Mouse (Mus musculus) heart, embryonic 14.5 days (tissue): ENCODE results near the gene Kif21a. TPM values are rescaled to one million over a fixed set of nuclear protein-coding genes. Genes with fewer than 3 reads are reported as not detected.

Experiments used
- ATAC-seq: fragments of 200-750 bp; cut with Nextera tagmentation; 2 replicates; pipeline ENCODE4 v1.8.0; 2017; ENCODE audit warnings: low read depth, moderate TSS enrichment; ENCODE audit not compliant: insufficient number of reproducible peaks, insufficient read depth, low FRiP score
- H3K27ac ChIP-seq, 2 experiments: fragments of 200-500 bp in 1 of 2; fragments of 300-500 bp in 1 of 2; sonication (generic) in 1 of 2; replicated peaks in 1 of 2; 2 replicates each; pipeline ENCODE4 v1.5.1; 2012 to 2014; ENCODE audit warnings: low read depth in 2 of 2, low read length in 2 of 2, control low read depth in 1 of 2, mild to moderate bottlenecking in 1 of 2, mixed read lengths in 1 of 2; ENCODE audit not compliant: control insufficient read depth in 1 of 2, insufficient read depth in 1 of 2
- H3K27me3 ChIP-seq: fragments of 300-500 bp; sonication (generic); 2 replicates; pipeline ENCODE4 v1.6.1; 2014; ENCODE audit warnings: mild to moderate bottlenecking, low read length, control low read depth; ENCODE audit not compliant: control insufficient read depth, insufficient read depth
- H3K36me3 ChIP-seq: fragments of 300-500 bp; sonication (generic); 2 replicates; pipeline ENCODE4 v1.6.1; 2014; ENCODE audit warnings: mild to moderate bottlenecking, control low read depth, low read length, mixed read lengths; ENCODE audit not compliant: control insufficient read depth, insufficient read depth
- H3K4me1 ChIP-seq, 2 experiments: fragments of 200-500 bp in 1 of 2; fragments of 300-500 bp in 1 of 2; sonication (generic) in 1 of 2; 2 replicates each; pipeline ENCODE4 v1.6.1; 2012 to 2014; ENCODE audit warnings: low read length in 2 of 2, control low read depth in 1 of 2, mixed read lengths in 1 of 2; ENCODE audit not compliant: control insufficient read depth in 2 of 2, insufficient read depth in 2 of 2
- H3K4me2 ChIP-seq: fragments of 300-500 bp; sonication (generic); 2 replicates; pipeline ENCODE4 v1.6.1; 2014; ENCODE audit warnings: mild to moderate bottlenecking, low read length
- H3K4me3 ChIP-seq, 2 experiments: fragments of 200-500 bp in 1 of 2; fragments of 300-500 bp in 1 of 2; sonication (generic) in 1 of 2; 2 replicates each; pipeline ENCODE4 v1.5.1; 2012 to 2014; ENCODE audit warnings: low read length in 2 of 2, mild to moderate bottlenecking in 2 of 2, control low read depth in 1 of 2, low read depth in 1 of 2, moderate library complexity in 1 of 2; ENCODE audit not compliant: control insufficient read depth in 1 of 2, insufficient read depth in 1 of 2
- H3K9ac ChIP-seq: fragments of 300-500 bp; sonication (generic); 2 replicates; pipeline ENCODE4 v1.6.1; 2014; ENCODE audit warnings: mild to moderate bottlenecking, low read length
- H3K9me3 ChIP-seq: fragments of 300-500 bp; sonication (generic); 2 replicates; pipeline ENCODE4 v1.6.1; 2016; ENCODE audit warnings: low read length, control low read depth; ENCODE audit not compliant: control insufficient read depth
- WGBS: fragments of 180-500 bp; shearing (Covaris S2); extraction: QIAGEN DNeasy Blood & Tissue Kit; methylation state at CpG from one replicate; pipeline ENCODE4 v1.1.7; 2014; 5-methylcytosine and 5-hydroxymethylcytosine counted together
- polyA plus RNA-seq: library from polyadenylated mRNA; unstranded; fragments of >200 nt; fragmentation: Nextera tagmentation; extraction: Ambion mirVana; gene quantifications from 2 replicates; pipeline ENCODE4 v1.2.1, GENCODE M21; 2014

The Kif21a gene
- polyA plus RNA-seq, 1 experiment from 2014 or later: 5.7 TPM

DNA sequence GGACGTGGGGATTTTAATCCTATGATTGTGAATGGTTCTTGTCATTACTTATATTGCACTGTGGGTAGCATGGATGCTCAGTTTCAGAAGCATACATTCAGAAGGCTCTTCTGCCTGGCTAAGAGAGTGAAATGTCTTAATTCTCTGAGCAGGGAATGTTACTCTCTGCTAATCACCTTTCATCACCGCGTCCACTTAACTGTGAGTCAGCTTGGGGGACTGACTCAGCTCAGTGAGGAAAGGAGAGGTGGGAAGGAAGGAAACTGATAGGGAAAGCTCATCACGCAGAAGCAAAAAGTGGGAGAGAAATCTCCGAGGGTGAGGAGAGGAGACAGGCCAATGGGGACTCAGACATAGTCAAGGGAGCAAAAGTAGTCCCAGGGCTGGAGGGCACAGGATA is 10.9 kb downstream of the Kif21a start:
- Histone ChIP-seq H3K9me3 (no peaks in the 10 kb centered on the region), H3K27ac (no peak overlapping the region), H3K4me3 (no peak overlapping the region), H3K4me1 (peaks cover 2 to 12% of the 10 kb centered on the region in 2 experiments; a peak in 2 of 4 replicates), H3K27me3 (no peaks in the 10 kb centered on the region), H3K36me3 (no peaks in the 10 kb centered on the region), H3K9ac (no peak overlapping the region), H3K4me2 (no peak overlapping the region)
- 30% methylated on average over 5 of the region's 5 CpGs for whole genome bisulfite sequencing
- ATAC-seq: no peak

- H3K4me2 ChIP-seq: no peak overlapping the region
- WGBS: 83% methylated on average over 4 of the region's 4 CpGs
- H3K36me3 ChIP-seq: no peaks in the 10 kb centered on the region
- H3K4me1 ChIP-seq: peaks cover 2 to 5% of the 10 kb centered on the region in 2 experiments; a peak in 2 of 4 replicates
- H3K27ac ChIP-seq: no peak overlapping the region
- 0 out of 2 replicates have a peak, but pooled peaks cover 4% of the 10 kb centered on the region for H3K9me3 ChIP-seq
- H3K9ac ChIP-seq: no peak overlapping the region
- no peak overlapping the region for H3K4me3 ChIP-seq
- ATAC-seq: no peak
- H3K27me3 ChIP-seq: no peaks in the 10 kb centered on the region
Observed at GRCm38 (mm10) chr15:91034090-91034489, 15.7 kb downstream of the Kif21a start.

DNA sequence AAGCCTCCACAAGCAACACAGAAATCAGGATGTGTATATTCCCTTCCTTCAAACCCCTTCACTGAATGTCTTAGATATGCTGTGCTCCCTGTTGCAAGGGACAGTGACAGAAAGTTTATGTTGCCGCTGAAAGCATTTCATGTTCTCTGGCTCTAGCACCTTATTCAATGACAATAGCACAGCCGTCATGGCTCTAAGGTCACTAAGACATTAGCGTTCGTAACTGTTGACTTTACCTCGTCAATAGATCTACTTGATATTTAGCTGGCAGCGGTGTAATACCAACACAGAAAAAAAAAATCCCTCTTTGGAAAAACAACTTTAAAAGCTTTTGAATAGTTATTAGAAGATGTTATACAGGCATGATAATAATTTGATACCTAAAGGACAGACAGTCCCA is 16.2 kb downstream of the Kif21a start:
- Histone ChIP-seq H3K4me3 (no peak overlapping the region), H3K27ac (no peak overlapping the region), H3K4me2 (no peak overlapping the region), H3K36me3 (no peaks in the 10 kb centered on the region), H3K9me3 (0 out of 2 replicates have a peak, but pooled peaks cover 4% of the 10 kb centered on the region), H3K9ac (no peak overlapping the region), H3K4me1 (no peaks in the 10 kb centered on the region), H3K27me3 (no peaks in the 10 kb centered on the region)
- ATAC-seq: no peak
- WGBS: 82% methylated on average over 6 of the region's 6 CpGs

DNA sequence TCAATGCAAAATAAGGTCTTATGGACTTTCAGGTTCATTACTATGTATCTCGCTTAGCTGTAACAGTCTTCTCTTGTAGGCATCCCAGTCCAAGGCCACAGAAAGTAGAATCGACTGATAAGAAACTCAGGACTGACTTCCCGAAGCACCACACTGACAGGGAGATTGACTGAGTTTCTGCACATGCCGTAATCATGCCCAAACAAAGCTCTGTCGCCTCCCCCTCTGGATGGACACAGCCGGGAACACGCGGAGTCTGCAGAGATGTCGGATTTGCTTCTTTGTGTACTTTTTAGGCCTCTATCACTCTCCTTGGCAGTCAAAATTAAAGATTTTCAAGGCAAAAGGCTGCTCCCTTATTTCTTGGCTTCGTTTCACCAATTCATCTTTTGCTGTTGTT is 20.8 kb downstream of the Kif21a start:
- peak overlapping the region; percentile 17 for H3K4me3 ChIP-seq
- H3K27ac ChIP-seq: peak overlapping the region; percentile 54 to 56; a peak in 1 of 4 replicates
- no peaks in the 10 kb centered on the region for H3K27me3 ChIP-seq
- peak overlapping the region; percentile 56 for H3K9ac ChIP-seq
- peak overlapping the region; percentile 52 for H3K4me2 ChIP-seq
- no peaks in the 10 kb centered on the region for H3K4me1 ChIP-seq
- ATAC-seq: no peak
- 0 out of 2 replicates have a peak, but pooled peaks cover 4% of the 10 kb centered on the region for H3K9me3 ChIP-seq
- H3K36me3 ChIP-seq: no peaks in the 10 kb centered on the region
- 39% methylated on average over 10 of the region's 10 CpGs for WGBS

GRCm38 (mm10) chr15:91028494-91028893 is 21.3 kb downstream of the Kif21a start:
- peak overlapping the region; percentile 54 to 56 for H3K27ac ChIP-seq
- peak overlapping the region; percentile 56 for H3K9ac ChIP-seq
- H3K27me3 ChIP-seq: no peaks in the 10 kb centered on the region
- H3K4me2 ChIP-seq: peak overlapping the region; percentile 52
- peak overlapping the region; percentile 9 to 17; a peak in 3 of 4 replicates for H3K4me3 ChIP-seq
- ATAC-seq: no peak
- WGBS: 41% methylated on average over 10 of the region's 10 CpGs
- no peaks in the 10 kb centered on the region for H3K4me1 ChIP-seq
- H3K36me3 ChIP-seq: no peaks in the 10 kb centered on the region
- H3K9me3 ChIP-seq: 0 out of 2 replicates have a peak, but pooled peaks cover 4% of the 10 kb centered on the region

DNA sequence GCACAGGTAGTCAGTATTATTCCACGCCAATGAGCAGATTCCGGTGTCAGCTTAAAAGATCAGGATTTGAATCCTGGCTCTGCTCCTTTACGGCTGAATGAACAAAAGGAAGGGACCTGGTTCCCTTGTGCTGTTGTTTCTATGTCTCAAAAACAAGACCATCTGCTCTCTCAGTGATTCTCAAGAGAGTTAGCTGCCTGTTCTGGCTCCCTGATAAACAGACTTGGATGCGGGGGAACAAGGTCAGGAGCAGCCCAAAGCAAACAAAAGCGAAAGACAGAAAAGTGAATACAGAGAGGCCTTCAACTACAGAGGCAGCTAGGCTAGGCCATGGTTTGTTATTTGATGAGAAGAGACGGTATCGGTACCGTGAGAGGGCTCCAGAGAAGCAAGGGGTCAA is 27.5 kb downstream of the Kif21a start:
- no peak for ATAC-seq
- WGBS: 82% methylated on average over 8 of the region's 8 CpGs

DNA sequence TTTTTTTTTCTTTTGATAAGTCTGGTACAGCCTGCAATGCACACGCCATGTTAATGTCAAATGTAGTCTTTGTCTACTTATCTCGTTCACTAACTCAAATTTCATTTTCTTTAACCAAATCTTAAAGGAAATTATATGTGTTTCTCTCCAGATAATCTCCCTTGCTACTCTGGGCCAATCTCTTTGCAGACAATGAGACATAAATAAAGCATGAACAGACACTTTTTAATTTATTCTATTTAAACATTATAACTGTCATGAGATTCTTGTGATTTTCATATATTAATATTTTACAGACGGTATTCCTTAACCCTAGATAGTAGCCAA is 30.9 kb downstream of the Kif21a start:
- Histone ChIP-seq H3K27me3 (no peaks in the 10 kb centered on the region), H3K36me3 (no peaks in the 10 kb centered on the region), H3K4me1 (no peaks in the 10 kb centered on the region), H3K9me3 (no peaks in the 10 kb centered on the region), H3K4me2 (no peak overlapping the region), H3K4me3 (no peak overlapping the region), H3K27ac (no peak overlapping the region), H3K9ac (no peak overlapping the region)
- WGBS: 65% methylated on average over 3 of the region's 3 CpGs
- ATAC-seq: no peak

More for the DNA sequence above, 27.5 kb downstream of the Kif21a start:
- Histone ChIP-seq H3K9ac (no peak overlapping the region), H3K4me3 (no peak overlapping the region), H3K4me2 (no peak overlapping the region), H3K27me3 (no peaks in the 10 kb centered on the region), H3K36me3 (no peaks in the 10 kb centered on the region), H3K4me1 (no peaks in the 10 kb centered on the region), H3K27ac (no peak overlapping the region), H3K9me3 (no peaks in the 10 kb centered on the region)

GRCm38 (mm10) chr15:91018161-91018860 is 31.4 kb downstream of the Kif21a start:
- H3K27me3 ChIP-seq: no peaks in the 10 kb centered on the region
- H3K9ac ChIP-seq: no peak overlapping the region
- H3K4me2 ChIP-seq: no peak overlapping the region
- H3K27ac ChIP-seq: no peak overlapping the region
- no peaks in the 10 kb centered on the region for H3K4me1 ChIP-seq
- no peak for ATAC-seq
- 66% methylated on average over 9 of the region's 9 CpGs for WGBS
- H3K36me3 ChIP-seq: no peaks in the 10 kb centered on the region
- no peak overlapping the region for H3K4me3 ChIP-seq
- H3K9me3 ChIP-seq: no peaks in the 10 kb centered on the region
